Mouse (Mus musculus): ENCODE measurements around the gene Gm19426.

GRCm38 (mm10) chr2:84779210-84779609, 35.8 kb upstream of the Gm19426 start:
- TF ChIP-seq UBTF (IDR thresholded peaks at IDR 0.05; ENCODE audit: low read depth, low read length): no peak
- no peak for TF ChIP-seq TCF12 (IDR thresholded peaks at IDR 0.05; ENCODE audit: low read depth, low read length)
